Mouse (Mus musculus) intestine, postnatal 0 days (tissue): Measurements from ENCODE around the gene Cdk14. TPM values are rescaled to one million over a fixed set of nuclear protein-coding genes. Genes with fewer than 3 reads are reported as not detected.

Experiments used
- ATAC-seq: fragments of 200-750 bp; cut with Nextera tagmentation; 2 replicates; pipeline ENCODE4 v1.8.0; 2017; ENCODE audit warnings: mild to moderate bottlenecking, moderate TSS enrichment, moderate library complexity
- H3K27ac ChIP-seq: fragments of 300-500 bp; sonication (generic); 2 replicates; pipeline ENCODE4 v1.5.1; 2014; ENCODE audit warnings: mild to moderate bottlenecking, low read depth, low read length, moderate library complexity
- H3K27me3 ChIP-seq: fragments of 300-500 bp; sonication (generic); replicated peaks from 2 replicates; pipeline ENCODE4 v1.6.1; 2014; ENCODE audit warnings: low read length, mixed read lengths; ENCODE audit not compliant: control insufficient read depth, insufficient read depth
- H3K36me3 ChIP-seq: fragments of 300-500 bp; sonication (generic); 2 replicates; pipeline ENCODE4 v1.6.1; 2014; ENCODE audit warnings: mild to moderate bottlenecking, moderate library complexity; ENCODE audit not compliant: control insufficient read depth, insufficient read depth
- H3K4me1 ChIP-seq: fragments of 300-500 bp; sonication (generic); replicated peaks from 2 replicates; pipeline ENCODE4 v1.6.1; 2014; ENCODE audit warnings: antibody characterized with exemption, low read length, mixed read lengths; ENCODE audit not compliant: control insufficient read depth, insufficient read depth
- H3K4me2 ChIP-seq: fragments of 300-500 bp; sonication (generic); replicated peaks from 2 replicates; pipeline ENCODE4 v1.6.1; 2014; ENCODE audit warnings: low read depth, mild to moderate bottlenecking, moderate library complexity
- H3K4me3 ChIP-seq: fragments of 300-500 bp; sonication (generic); 2 replicates; pipeline ENCODE4 v1.5.1; 2014; ENCODE audit warnings: low read depth, low read length
- H3K9ac ChIP-seq: fragments of 300-500 bp; sonication (generic); 2 replicates; pipeline ENCODE4 v1.6.1; 2014; ENCODE audit warnings: mild to moderate bottlenecking, low read depth, low read length
- H3K9me3 ChIP-seq: fragments of 300-500 bp; sonication (generic); 2 replicates; pipeline ENCODE4 v1.6.1; 2016; ENCODE audit warnings: mixed run types; ENCODE audit not compliant: control insufficient read depth
- CTCF ChIP-seq: sonication (generic); IDR thresholded peaks from 2 replicates; pipeline ENCODE4 v1.5.1; 2016; ENCODE audit warnings: low read depth, mild to moderate bottlenecking, control low read depth, antibody characterized with exemption, moderate library complexity
- WGBS: fragments of 180-500 bp; shearing (Covaris S2); extraction: QIAGEN DNeasy Blood & Tissue Kit; methylation state at CpG from one replicate; pipeline ENCODE4 v1.1.7; 2014; 5-methylcytosine and 5-hydroxymethylcytosine counted together
- polyA plus RNA-seq: library from polyadenylated mRNA; unstranded; fragments of >200 nt; fragmentation: Nextera tagmentation; extraction: Ambion mirVana; gene quantifications from 2 replicates; pipeline ENCODE4 v1.2.1, GENCODE M21; 2015

Gene Cdk14
- polyA plus RNA-seq, result 3.8 and 4.4 TPM in 2 replicates

GRCm38 (mm10) chr5:5419992-5420455 is at the start of gene Cdk14:
Gene Cdk14, minus strand, starts transcription at chr5:5420312.
- WGBS, result 79% methylated on average over 9 of the region's 9 CpGs
- H3K4me3 ChIP-seq, result no peak within 1 kb of the TSS
- H3K9me3 ChIP-seq, result no peaks in the 10 kb centered on the region
- H3K4me1 ChIP-seq, result no peaks in the 10 kb centered on the region
- H3K36me3 ChIP-seq, result no peaks in the 10 kb centered on the region
- no peak for TF ChIP-seq CTCF
- no peak within 1 kb of the TSS for H3K4me2 ChIP-seq
- no peaks in the 10 kb centered on the region for H3K27me3 ChIP-seq
- no peak for ATAC-seq
- no peak within 1 kb of the TSS for H3K27ac ChIP-seq
- no peak within 1 kb of the TSS for H3K9ac ChIP-seq

- no peak overlapping the region for H3K4me2 ChIP-seq
- no peak overlapping the region for H3K27ac ChIP-seq
- no peak for TF ChIP-seq CTCF
- no peak for ATAC-seq
- H3K9me3 ChIP-seq, result no peaks in the 10 kb centered on the region
- 58% methylated on average over 1 of the region's 1 CpGs for WGBS
- no peak overlapping the region for H3K9ac ChIP-seq
- no peaks in the 10 kb centered on the region for H3K36me3 ChIP-seq
- H3K27me3 ChIP-seq, result no peaks in the 10 kb centered on the region
- no peaks in the 10 kb centered on the region for H3K4me1 ChIP-seq
- H3K4me3 ChIP-seq, result no peak overlapping the region
Observed at GRCm38 (mm10) chr5:5465256-5465655, 45.1 kb upstream of the Cdk14 start.

- TF ChIP-seq CTCF, result no peak
- no peak for ATAC-seq
Observed at GRCm38 (mm10) chr5:5431746-5432438, 11.8 kb upstream of the Cdk14 start.

GRCm38 (mm10) chr5:5423723-5424171 is 3.6 kb upstream of the Cdk14 start:
- Histone ChIP-seq H3K9me3 (no peaks in the 10 kb centered on the region), H3K36me3 (no peaks in the 10 kb centered on the region), H3K27ac (no peak overlapping the region), H3K9ac (no peak overlapping the region), H3K4me2 (no peak overlapping the region), H3K4me3 (no peak overlapping the region), H3K27me3 (no peaks in the 10 kb centered on the region), H3K4me1 (no peaks in the 10 kb centered on the region)
- no peak for TF ChIP-seq CTCF
- WGBS, result 59% methylated on average over 6 of the region's 6 CpGs
- ATAC-seq, result no peak

More at GRCm38 (mm10) chr5:5431746-5432438, 11.8 kb upstream of the Cdk14 start:
- Histone ChIP-seq H3K9me3 (no peaks in the 10 kb centered on the region), H3K36me3 (no peaks in the 10 kb centered on the region), H3K27ac (no peak overlapping the region), H3K9ac (no peak overlapping the region), H3K4me1 (no peaks in the 10 kb centered on the region), H3K27me3 (no peaks in the 10 kb centered on the region), H3K4me2 (no peak overlapping the region), H3K4me3 (no peak overlapping the region)
- 65% methylated on average over 5 of the region's 5 CpGs for WGBS

- Histone ChIP-seq H3K27ac (no peak overlapping the region), H3K4me2 (no peak overlapping the region), H3K36me3 (no peaks in the 10 kb centered on the region), H3K9me3 (no peaks in the 10 kb centered on the region), H3K4me3 (no peak overlapping the region), H3K9ac (no peak overlapping the region), H3K4me1 (no peaks in the 10 kb centered on the region), H3K27me3 (no peaks in the 10 kb centered on the region)
- 79% methylated on average over 4 of the region's 4 CpGs for WGBS
- no peak for ATAC-seq
- no peak for TF ChIP-seq CTCF
Observed at GRCm38 (mm10) chr5:5423081-5423480, 3.0 kb upstream of the Cdk14 start.

- no peak overlapping the region for H3K9ac ChIP-seq
- no peak for ATAC-seq
- no peaks in the 10 kb centered on the region for H3K27me3 ChIP-seq
- 96% methylated on average over 2 of the region's 2 CpGs for WGBS
- no peak for TF ChIP-seq CTCF
- no peaks in the 10 kb centered on the region for H3K4me1 ChIP-seq
- no peaks in the 10 kb centered on the region for H3K36me3 ChIP-seq
- H3K4me2 ChIP-seq, result no peak overlapping the region
- H3K9me3 ChIP-seq, result no peaks in the 10 kb centered on the region
- no peak overlapping the region for H3K4me3 ChIP-seq
- H3K27ac ChIP-seq, result no peak overlapping the region
Observed at GRCm38 (mm10) chr5:5421439-5421838, 1.3 kb upstream of the Cdk14 start.
